Mouse (Mus musculus) stomach, postnatal 0 days (tissue): ENCODE measurements around the gene Mllt6. TPM values are rescaled to one million over a fixed set of nuclear protein-coding genes. Genes with fewer than 3 reads are reported as not detected.

ENCODE experiments used
- ATAC-seq: fragments of 200-750 bp; cut with Nextera tagmentation; 2 replicates; pipeline ENCODE4 v1.8.0; 2017; ENCODE audit not compliant: low FRiP score, low TSS enrichment
- DNase-seq: peaks from one replicate; pipeline ENCODE4 v3.0.0-alpha.2; 2016; ENCODE audit warnings: low spot score
- H3K27ac ChIP-seq: fragments of 300-500 bp; sonication (generic); replicated peaks from 2 replicates; pipeline ENCODE4 v1.5.1; 2014; ENCODE audit warnings: mild to moderate bottlenecking, control low read depth
- H3K27me3 ChIP-seq: fragments of 300-500 bp; sonication (generic); 2 replicates; pipeline ENCODE4 v1.6.1; 2014; ENCODE audit warnings: low read length; ENCODE audit not compliant: control insufficient read depth, insufficient read depth
- H3K36me3 ChIP-seq: fragments of 300-500 bp; sonication (generic); 2 replicates; pipeline ENCODE4 v1.6.1; 2014; ENCODE audit warnings: low read length, mixed read lengths; ENCODE audit not compliant: control insufficient read depth, insufficient read depth
- H3K4me1 ChIP-seq: fragments of 300-500 bp; sonication (generic); replicated peaks from 2 replicates; pipeline ENCODE4 v1.6.1; 2014; ENCODE audit warnings: antibody characterized with exemption; ENCODE audit not compliant: control insufficient read depth, insufficient read depth
- H3K4me2 ChIP-seq: fragments of 300-500 bp; sonication (generic); replicated peaks from 2 replicates; pipeline ENCODE4 v1.6.1; 2014; ENCODE audit warnings: low read depth, mild to moderate bottlenecking, control low read depth, moderate library complexity
- H3K4me3 ChIP-seq: fragments of 300-500 bp; sonication (generic); 2 replicates; pipeline ENCODE4 v1.5.1; 2014; ENCODE audit warnings: low read depth, low read length, control low read depth
- H3K9ac ChIP-seq: fragments of 300-500 bp; sonication (generic); 2 replicates; pipeline ENCODE4 v1.6.1; 2014; ENCODE audit warnings: mild to moderate bottlenecking, low read length, control low read depth, mixed read lengths
- H3K9me3 ChIP-seq: fragments of 300-500 bp; sonication (generic); 2 replicates; pipeline ENCODE4 v1.6.1; 2016; ENCODE audit warnings: low read length; ENCODE audit not compliant: control insufficient read depth
- CTCF ChIP-seq: IDR thresholded peaks from 2 replicates; pipeline ENCODE4 v1.5.1; 2016; ENCODE audit warnings: antibody characterized with exemption, low read depth, mild to moderate bottlenecking, moderate library complexity
- EP300 ChIP-seq: optimal IDR thresholded peaks from 2 replicates; pipeline ENCODE3; 2016; ENCODE audit warnings: antibody characterized with exemption
- WGBS: fragments of 180-500 bp; shearing (Covaris S2); extraction: QIAGEN DNeasy Blood & Tissue Kit; methylation state at CpG from one replicate; pipeline ENCODE4 v1.1.7; 2014; 5-methylcytosine and 5-hydroxymethylcytosine counted together
- polyA plus RNA-seq: library from polyadenylated mRNA; unstranded; fragments of >200 nt; fragmentation: Nextera tagmentation; extraction: Ambion mirVana; gene quantifications from 2 replicates; pipeline ENCODE4 v1.2.1, GENCODE M21; 2015

Gene Mllt6
- polyA plus RNA-seq, 1 experiment from 2014 or later, result 1.1 TPM

- Histone ChIP-seq H3K27me3 (no peaks in the 10 kb centered on the region), H3K9me3 (no peaks in the 10 kb centered on the region), H3K36me3 (peaks cover 17% of the 10 kb centered on the region), H3K9ac (no peak overlapping the region; the same call in 1 of the 2 replicates), H3K4me3 (no peak overlapping the region), H3K4me1 (no peaks in the 10 kb centered on the region), H3K27ac (no peak overlapping the region), H3K4me2 (no peak overlapping the region)
- TF ChIP-seq CTCF (no peak), EP300 (no peak)
- ATAC-seq (no peak), DNase-seq (no peak)
- 48% methylated on average over 2 of the region's 2 CpGs for WGBS
These were observed 7.9 kb downstream of the Mllt6 start for GRCm38 (mm10) chr11:97671177-97671527.

- Histone ChIP-seq H3K27ac (no peak overlapping the region), H3K9me3 (no peaks in the 10 kb centered on the region), H3K36me3 (peaks cover 20% of the 10 kb centered on the region), H3K27me3 (no peaks in the 10 kb centered on the region), H3K4me2 (no peak overlapping the region), H3K9ac (no peak overlapping the region), H3K4me1 (no peaks in the 10 kb centered on the region), H3K4me3 (no peak overlapping the region)
- 74% methylated on average over 11 of the region's 11 CpGs for WGBS
- DNase-seq, result no peak
- ATAC-seq, result no peak
- TF ChIP-seq EP300 (no peak), CTCF (no peak)
These were observed 9.9 kb downstream of the Mllt6 start for GRCm38 (mm10) chr11:97673148-97673547.

- WGBS, result 86% methylated on average over 13 of the region's 15 CpGs
- Histone ChIP-seq H3K9ac (no peak overlapping the region), H3K4me2 (no peak overlapping the region), H3K9me3 (no peaks in the 10 kb centered on the region), H3K27ac (no peak overlapping the region), H3K27me3 (no peaks in the 10 kb centered on the region), H3K4me1 (no peaks in the 10 kb centered on the region), H3K36me3 (peaks cover 27% of the 10 kb centered on the region), H3K4me3 (no peak overlapping the region)
- no peak for ATAC-seq
- DNase-seq, result no peak
- TF ChIP-seq EP300 (no peak), CTCF (no peak)
These were observed 13.0 kb downstream of the Mllt6 start for GRCm38 (mm10) chr11:97676050-97676754.

GRCm38 (mm10) chr11:97677381-97677780 is 14.2 kb downstream of the Mllt6 start:
- no peak overlapping the region for H3K4me3 ChIP-seq
- TF ChIP-seq EP300 (no peak), CTCF (no peak)
- no peak overlapping the region for H3K27ac ChIP-seq
- H3K36me3 ChIP-seq, result peaks cover 36% of the 10 kb centered on the region
- no peaks in the 10 kb centered on the region for H3K27me3 ChIP-seq
- no peak overlapping the region for H3K4me2 ChIP-seq
- 61% methylated on average over 15 of the region's 15 CpGs for WGBS
- ATAC-seq, result no peak
- H3K9ac ChIP-seq, result no peak overlapping the region
- DNase-seq, result no peak
- no peaks in the 10 kb centered on the region for H3K9me3 ChIP-seq
- H3K4me1 ChIP-seq, result no peaks in the 10 kb centered on the region

GRCm38 (mm10) chr11:97677842-97678241 is 14.6 kb downstream of the Mllt6 start:
- ATAC-seq, result no peak
- Histone ChIP-seq H3K27ac (no peak overlapping the region), H3K4me1 (no peaks in the 10 kb centered on the region), H3K4me3 (no peak overlapping the region), H3K9ac (no peak overlapping the region), H3K9me3 (no peaks in the 10 kb centered on the region), H3K27me3 (no peaks in the 10 kb centered on the region), H3K36me3 (peaks cover 36% of the 10 kb centered on the region), H3K4me2 (no peak overlapping the region)
- no peak for DNase-seq
- TF ChIP-seq CTCF (peak; percentile 48), EP300 (no peak)
- 74% methylated on average over 8 of the region's 8 CpGs for WGBS

GRCm38 (mm10) chr11:97678301-97678700 is 15.1 kb downstream of the Mllt6 start:
- H3K36me3 ChIP-seq, result peaks cover 32% of the 10 kb centered on the region
- no peak for DNase-seq
- no peak for ATAC-seq
- 81% methylated on average over 13 of the region's 15 CpGs for WGBS
- no peaks in the 10 kb centered on the region for H3K4me1 ChIP-seq
- H3K4me3 ChIP-seq, result no peak overlapping the region
- no peak overlapping the region for H3K9ac ChIP-seq
- TF ChIP-seq CTCF, result no peak
- no peak for TF ChIP-seq EP300
- no peaks in the 10 kb centered on the region for H3K9me3 ChIP-seq
- H3K27me3 ChIP-seq, result no peaks in the 10 kb centered on the region
- no peak overlapping the region for H3K4me2 ChIP-seq
- no peak overlapping the region for H3K27ac ChIP-seq
